Mouse (Mus musculus): ENCODE data around the gene Slc47a2. TPM values are rescaled to one million over a fixed set of nuclear protein-coding genes. Genes with fewer than 3 reads are reported as not detected.

Slc47a2 gene
- polyA plus RNA-seq, 1 experiment from 2014 or later, result 0.07 TPM

GRCm38 (mm10) chr11:61270406-61270805 is 72.3 kb downstream of the Slc47a2 start:
- Histone ChIP-seq H3K4me3 (ENCODE audit: low read depth, low read length) (no peak overlapping the region), H3K4me1 (replicated peaks; ENCODE audit: control insufficient read depth, insufficient read depth, low read length) (peaks cover 11% of the 10 kb centered on the region), H3K27ac (ENCODE audit: low read depth, low read length) (no peak overlapping the region), H3K36me3 (ENCODE audit: control insufficient read depth, insufficient read depth, low read length) (no peaks in the 10 kb centered on the region), H3K9me3 (ENCODE audit: control insufficient read depth, low read length) (no peaks in the 10 kb centered on the region), H3K4me2 (no peak overlapping the region), H3K27me3 (replicated peaks; ENCODE audit: control insufficient read depth, insufficient read depth, low read length) (no peaks in the 10 kb centered on the region), H3K9ac (ENCODE audit: low read depth, low read length) (no peak overlapping the region)
- DNase-seq (ENCODE audit: low spot score) (no peak), ATAC-seq (replicated peaks; ENCODE audit: low FRiP score) (no peak)
- 81% methylated on average over 5 of the region's 5 CpGs for WGBS

GRCm38 (mm10) chr11:61268626-61269349 is 73.9 kb downstream of the Slc47a2 start:
- Histone ChIP-seq H3K4me2 (peak overlapping the region; percentile 11; the same call in 1 of the 2 replicates), H3K4me3 (ENCODE audit: low read depth, low read length) (no peak overlapping the region), H3K27me3 (replicated peaks; ENCODE audit: control insufficient read depth, insufficient read depth, low read length) (no peaks in the 10 kb centered on the region), H3K27ac (ENCODE audit: low read depth, low read length) (no peak overlapping the region), H3K36me3 (ENCODE audit: control insufficient read depth, insufficient read depth, low read length) (no peaks in the 10 kb centered on the region), H3K9me3 (ENCODE audit: control insufficient read depth, low read length) (no peaks in the 10 kb centered on the region), H3K9ac (ENCODE audit: low read depth, low read length) (no peak overlapping the region), H3K4me1 (replicated peaks; ENCODE audit: control insufficient read depth, insufficient read depth, low read length) (peaks cover 5% of the 10 kb centered on the region; the same call in 1 of the 2 replicates)
- ATAC-seq (replicated peaks; ENCODE audit: low FRiP score), result no peak
- 75% methylated on average over 6 of the region's 6 CpGs for WGBS
- DNase-seq (ENCODE audit: low spot score), result no peak

DNA sequence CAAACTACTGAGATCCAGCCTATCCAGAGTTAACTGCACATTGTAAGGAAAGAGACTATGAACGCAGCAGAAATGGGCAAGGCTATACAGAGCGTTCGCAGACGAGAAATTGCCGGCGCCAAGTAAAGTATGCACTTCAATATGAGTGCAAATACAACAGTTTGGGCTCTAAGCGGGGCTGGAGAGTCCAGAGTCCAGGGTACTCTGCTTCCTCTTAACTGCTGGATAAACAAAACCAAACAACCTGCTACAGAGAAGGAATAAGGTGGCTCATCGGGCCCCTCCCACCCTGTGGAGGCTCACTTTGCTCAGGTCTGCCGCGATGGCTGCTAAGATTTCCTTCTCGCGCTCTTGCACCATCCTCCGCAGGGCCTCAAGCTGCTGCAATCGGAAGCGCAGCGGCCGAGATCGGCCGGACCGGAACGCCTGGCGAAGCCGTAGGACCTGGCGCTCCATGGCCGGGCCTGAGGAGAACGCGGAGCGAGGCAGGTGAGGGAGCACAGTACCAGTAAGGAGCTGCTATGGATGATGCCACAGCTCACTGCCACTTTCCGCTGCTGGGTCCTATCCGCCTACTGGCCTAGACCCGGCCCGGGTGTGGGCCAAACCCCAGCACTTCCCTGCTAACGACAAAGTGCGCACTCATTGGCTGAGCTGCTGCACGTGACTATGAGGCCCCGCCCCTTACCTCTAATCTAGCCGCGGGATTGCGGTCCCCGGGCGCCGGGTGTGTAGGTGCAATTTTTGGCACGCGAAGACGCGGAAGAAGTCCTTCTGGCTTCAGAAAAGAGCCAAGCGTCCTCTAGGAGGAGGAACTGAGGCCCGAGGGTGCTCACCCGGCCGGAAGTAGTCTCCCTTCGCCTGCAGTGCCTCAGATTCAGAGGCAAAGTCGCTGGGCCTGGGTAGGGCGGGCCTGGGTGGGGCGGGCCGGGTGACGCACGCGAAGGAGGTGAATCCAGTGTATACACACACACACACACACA is 75.8 kb downstream of the Slc47a2 start, which contains the start of gene Aldh3a2:
TSS of gene Aldh3a2 (minus strand) at position 914 of the 983 bp plus-strand sequence.
- Histone ChIP-seq H3K27ac (ENCODE audit: low read depth, low read length) (peak within 1 kb of the TSS; percentile 88), H3K9me3 (ENCODE audit: control insufficient read depth, low read length) (no peaks in the 10 kb centered on the region), H3K9ac (ENCODE audit: low read depth, low read length) (peak within 1 kb of the TSS; percentile 70), H3K4me1 (replicated peaks; ENCODE audit: control insufficient read depth, insufficient read depth, low read length) (peaks cover 5% of the 10 kb centered on the region; the same call in 1 of the 2 replicates), H3K4me2 (peak within 1 kb of the TSS; percentile 73), H3K27me3 (replicated peaks; ENCODE audit: control insufficient read depth, insufficient read depth, low read length) (no peaks in the 10 kb centered on the region), H3K36me3 (ENCODE audit: control insufficient read depth, insufficient read depth, low read length) (peaks cover 7% of the 10 kb centered on the region; the same call in 1 of the 2 replicates), H3K4me3 (ENCODE audit: low read depth, low read length) (peak within 1 kb of the TSS; percentile 63)
- peak; percentile 93 for DNase-seq (ENCODE audit: low spot score)
- ATAC-seq (replicated peaks; ENCODE audit: low FRiP score), result peak; percentile 98
- WGBS, result 1% methylated on average over 58 of the region's 58 CpGs

DNA sequence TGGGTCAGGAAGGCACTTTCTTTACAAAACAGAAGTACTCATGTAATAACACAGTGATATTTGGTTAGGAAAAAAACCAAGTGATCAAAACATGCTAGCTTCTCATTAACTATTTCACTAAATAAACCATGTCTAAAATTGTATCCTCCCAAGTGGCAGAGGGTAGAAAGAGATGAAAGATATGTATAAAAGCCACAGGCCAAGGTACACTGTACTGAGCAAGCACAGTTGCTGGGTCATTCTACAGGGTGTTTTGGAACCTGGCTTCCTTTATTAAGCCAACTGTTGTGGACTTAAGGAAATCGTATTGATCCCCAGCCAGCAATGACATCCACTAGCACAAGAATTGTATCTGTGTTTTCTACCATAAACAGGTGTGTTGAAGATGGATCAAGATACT is 78.8 kb downstream of the Slc47a2 start:
- Histone ChIP-seq H3K36me3 (ENCODE audit: control insufficient read depth, insufficient read depth, low read length) (peaks cover 14% of the 10 kb centered on the region; the same call in 1 of the 2 replicates), H3K4me3 (ENCODE audit: low read depth, low read length) (no peak overlapping the region), H3K9ac (ENCODE audit: low read depth, low read length) (no peak overlapping the region), H3K4me1 (replicated peaks; ENCODE audit: control insufficient read depth, insufficient read depth, low read length) (peaks cover 5% of the 10 kb centered on the region; the same call in 1 of the 2 replicates), H3K27ac (ENCODE audit: low read depth, low read length) (no peak overlapping the region), H3K4me2 (no peak overlapping the region), H3K9me3 (ENCODE audit: control insufficient read depth, low read length) (no peaks in the 10 kb centered on the region), H3K27me3 (replicated peaks; ENCODE audit: control insufficient read depth, insufficient read depth, low read length) (no peaks in the 10 kb centered on the region)
- DNase-seq (ENCODE audit: low spot score) (no peak), ATAC-seq (replicated peaks; ENCODE audit: low FRiP score) (no peak)
- 74% methylated on average over 1 of the region's 1 CpGs for WGBS

- no peak for ATAC-seq (replicated peaks; ENCODE audit: low FRiP score)
- DNase-seq (ENCODE audit: low spot score), result no peak
- H3K9me3 ChIP-seq (ENCODE audit: control insufficient read depth, low read length), result no peaks in the 10 kb centered on the region
- no peak overlapping the region for H3K9ac ChIP-seq (ENCODE audit: low read depth, low read length)
- H3K4me3 ChIP-seq (ENCODE audit: low read depth, low read length), result no peak overlapping the region
- no peak overlapping the region for H3K4me2 ChIP-seq
- H3K27ac ChIP-seq (ENCODE audit: low read depth, low read length), result no peak overlapping the region
- H3K27me3 ChIP-seq (replicated peaks; ENCODE audit: control insufficient read depth, insufficient read depth, low read length), result no peaks in the 10 kb centered on the region
- WGBS, result 94% methylated on average over 14 of the region's 14 CpGs
- H3K36me3 ChIP-seq (ENCODE audit: control insufficient read depth, insufficient read depth, low read length), result peaks cover 18% of the 10 kb centered on the region
- H3K4me1 ChIP-seq (replicated peaks; ENCODE audit: control insufficient read depth, insufficient read depth, low read length), result peaks cover 5% of the 10 kb centered on the region; the same call in 1 of the 2 replicates
These were observed 80.1 kb downstream of the Slc47a2 start for GRCm38 (mm10) chr11:61262516-61262915.

DNA sequence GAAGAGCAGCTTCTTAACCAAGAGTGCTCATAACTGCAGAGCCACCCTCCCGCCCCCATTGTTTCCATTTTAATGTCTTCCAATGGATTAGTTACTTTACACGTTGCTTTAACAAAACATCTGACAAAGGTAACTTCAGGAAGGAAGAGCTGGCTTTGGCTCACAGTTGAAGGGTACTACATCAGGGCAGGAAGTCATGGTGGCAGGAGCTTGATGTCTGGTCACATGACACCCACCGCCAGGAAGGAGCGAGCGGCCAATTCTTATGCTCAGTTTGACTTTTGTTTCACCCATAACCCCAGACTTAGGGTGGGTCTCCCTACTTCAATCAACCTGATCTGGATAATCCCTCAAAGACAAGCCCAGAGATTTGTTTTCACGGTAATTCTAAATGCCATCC is 83.6 kb downstream of the Slc47a2 start:
- Histone ChIP-seq H3K27me3 (replicated peaks; ENCODE audit: control insufficient read depth, insufficient read depth, low read length) (no peaks in the 10 kb centered on the region), H3K9ac (ENCODE audit: low read depth, low read length) (no peak overlapping the region), H3K27ac (ENCODE audit: low read depth, low read length) (no peak overlapping the region), H3K4me3 (ENCODE audit: low read depth, low read length) (no peak overlapping the region), H3K4me1 (replicated peaks; ENCODE audit: control insufficient read depth, insufficient read depth, low read length) (no peaks in the 10 kb centered on the region; the same call in 1 of the 2 replicates), H3K36me3 (ENCODE audit: control insufficient read depth, insufficient read depth, low read length) (peaks cover 24% of the 10 kb centered on the region), H3K4me2 (no peak overlapping the region), H3K9me3 (ENCODE audit: control insufficient read depth, low read length) (no peaks in the 10 kb centered on the region)
- ATAC-seq (replicated peaks; ENCODE audit: low FRiP score) (no peak), DNase-seq (ENCODE audit: low spot score) (no peak)
- WGBS, result 92% methylated on average over 6 of the region's 6 CpGs

DNA sequence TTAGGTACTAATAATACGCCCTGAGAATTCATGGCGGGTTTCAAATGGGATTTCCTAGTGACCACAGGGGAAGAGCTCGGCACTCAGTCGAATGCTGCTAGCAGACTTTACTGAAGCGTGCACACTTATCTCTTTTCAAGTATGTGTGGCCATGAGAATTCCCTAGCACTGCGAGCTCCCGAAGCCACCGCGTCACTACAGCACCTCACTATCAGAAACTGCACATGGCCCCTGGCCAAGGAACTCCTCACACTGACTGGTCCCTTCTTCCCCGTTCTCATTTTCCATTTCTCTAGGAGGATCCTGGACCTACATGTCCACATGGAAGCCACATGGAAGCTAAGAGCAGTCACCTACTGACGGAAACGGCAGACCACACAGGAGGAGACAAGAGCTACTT is 89.9 kb downstream of the Slc47a2 start:
- H3K36me3 ChIP-seq (ENCODE audit: control insufficient read depth, insufficient read depth, low read length), result peaks cover 10% of the 10 kb centered on the region; the same call in 1 of the 2 replicates
- no peak overlapping the region for H3K4me3 ChIP-seq (ENCODE audit: low read depth, low read length)
- no peaks in the 10 kb centered on the region for H3K9me3 ChIP-seq (ENCODE audit: control insufficient read depth, low read length)
- no peaks in the 10 kb centered on the region for H3K4me1 ChIP-seq (replicated peaks; ENCODE audit: control insufficient read depth, insufficient read depth, low read length)
- no peak overlapping the region for H3K27ac ChIP-seq (ENCODE audit: low read depth, low read length)
- DNase-seq (ENCODE audit: low spot score), result no peak
- H3K4me2 ChIP-seq, result no peak overlapping the region
- WGBS, result 87% methylated on average over 12 of the region's 12 CpGs
- ATAC-seq (replicated peaks; ENCODE audit: low FRiP score), result no peak
- no peak overlapping the region for H3K9ac ChIP-seq (ENCODE audit: low read depth, low read length)
- no peaks in the 10 kb centered on the region for H3K27me3 ChIP-seq (replicated peaks; ENCODE audit: control insufficient read depth, insufficient read depth, low read length)

DNA sequence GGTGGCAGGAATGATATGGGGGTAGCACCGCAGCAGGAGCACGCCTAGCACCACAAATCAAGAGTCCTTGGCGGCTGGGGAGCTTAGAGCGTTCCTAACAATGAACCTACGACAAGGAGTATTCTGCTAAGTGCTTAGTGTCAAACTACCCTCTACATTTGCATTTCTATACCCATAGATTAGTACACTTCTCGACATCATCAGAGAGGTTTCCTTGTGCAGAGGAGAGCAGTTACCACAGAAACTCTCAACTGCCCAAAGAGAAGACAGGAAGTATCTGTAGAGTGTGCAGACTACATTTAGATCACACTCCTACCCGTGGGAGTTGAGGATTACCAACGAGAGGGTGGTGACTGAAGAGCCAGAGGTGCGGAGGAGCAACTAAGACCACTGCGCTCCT is 90.9 kb downstream of the Slc47a2 start:
- no peak for ATAC-seq (replicated peaks; ENCODE audit: low FRiP score)

More for the DNA sequence above, 90.9 kb downstream of the Slc47a2 start:
- Histone ChIP-seq H3K4me1 (replicated peaks; ENCODE audit: control insufficient read depth, insufficient read depth, low read length) (no peaks in the 10 kb centered on the region), H3K9ac (ENCODE audit: low read depth, low read length) (no peak overlapping the region), H3K4me3 (ENCODE audit: low read depth, low read length) (no peak overlapping the region), H3K27me3 (replicated peaks; ENCODE audit: control insufficient read depth, insufficient read depth, low read length) (no peaks in the 10 kb centered on the region), H3K9me3 (ENCODE audit: control insufficient read depth, low read length) (no peaks in the 10 kb centered on the region), H3K36me3 (ENCODE audit: control insufficient read depth, insufficient read depth, low read length) (peaks cover 10% of the 10 kb centered on the region; the same call in 1 of the 2 replicates), H3K27ac (ENCODE audit: low read depth, low read length) (no peak overlapping the region), H3K4me2 (no peak overlapping the region)
- no peak for DNase-seq (ENCODE audit: low spot score)
- 80% methylated on average over 10 of the region's 10 CpGs for WGBS

Data from liver, embryonic 11.5 days (tissue).